Mouse (Mus musculus) limb, embryonic 12.5 days (tissue): ENCODE results near the gene Olfr583. TPM values are rescaled to one million over a fixed set of nuclear protein-coding genes. Genes with fewer than 3 reads are reported as not detected.

Source experiments
- ATAC-seq: fragments of 200-750 bp; cut with Nextera tagmentation; 2 replicates; pipeline ENCODE4 v1.8.0; 2017; ENCODE audit warnings: low read depth, moderate TSS enrichment; ENCODE audit not compliant: insufficient number of reproducible peaks, insufficient read depth, low FRiP score, low TSS enrichment
- H3K27ac ChIP-seq: fragments of 300-500 bp; sonication (generic); 2 replicates; pipeline ENCODE4 v1.5.1; 2016; ENCODE audit warnings: mild to moderate bottlenecking, moderate library complexity
- H3K27me3 ChIP-seq: fragments of 300-500 bp; sonication (generic); 2 replicates; pipeline ENCODE4 v1.6.1; 2016; ENCODE audit warnings: mild to moderate bottlenecking, moderate library complexity
- H3K36me3 ChIP-seq: fragments of 300-500 bp; sonication (generic); 2 replicates; pipeline ENCODE4 v1.6.1; 2016; ENCODE audit warnings: mild to moderate bottlenecking, moderate library complexity
- H3K4me1 ChIP-seq: fragments of 300-500 bp; sonication (generic); replicated peaks from 2 replicates; pipeline ENCODE4 v1.6.1; 2016
- H3K4me2 ChIP-seq: fragments of 300-500 bp; sonication (generic); 2 replicates; pipeline ENCODE4 v1.6.1; 2016; ENCODE audit warnings: mild to moderate bottlenecking, moderate library complexity
- H3K4me3 ChIP-seq: fragments of 300-500 bp; sonication (generic); replicated peaks from 2 replicates; pipeline ENCODE4 v1.5.1; 2016; ENCODE audit warnings: mild to moderate bottlenecking
- H3K9ac ChIP-seq: fragments of 300-500 bp; sonication (generic); replicated peaks from 2 replicates; pipeline ENCODE4 v1.6.1; 2016; ENCODE audit warnings: mild to moderate bottlenecking, moderate library complexity
- H3K9me3 ChIP-seq: fragments of 300-500 bp; sonication (generic); 2 replicates; pipeline ENCODE4 v1.6.1; 2016; ENCODE audit warnings: mild to moderate bottlenecking, moderate library complexity
- WGBS: fragments of 180-500 bp; shearing (Covaris S2); methylation state at CpG from one replicate; pipeline ENCODE4 v1.1.7; 2016; 5-methylcytosine and 5-hydroxymethylcytosine counted together
- polyA plus RNA-seq: library from polyadenylated mRNA; unstranded; fragments of >200 nt; fragmentation: Nextera tagmentation; extraction: Ambion mirVana; gene quantifications from 2 replicates; pipeline ENCODE4 v1.2.1, GENCODE M21; 2016

Gene Olfr583
- not detected in 2 replicates for polyA plus RNA-seq

DNA sequence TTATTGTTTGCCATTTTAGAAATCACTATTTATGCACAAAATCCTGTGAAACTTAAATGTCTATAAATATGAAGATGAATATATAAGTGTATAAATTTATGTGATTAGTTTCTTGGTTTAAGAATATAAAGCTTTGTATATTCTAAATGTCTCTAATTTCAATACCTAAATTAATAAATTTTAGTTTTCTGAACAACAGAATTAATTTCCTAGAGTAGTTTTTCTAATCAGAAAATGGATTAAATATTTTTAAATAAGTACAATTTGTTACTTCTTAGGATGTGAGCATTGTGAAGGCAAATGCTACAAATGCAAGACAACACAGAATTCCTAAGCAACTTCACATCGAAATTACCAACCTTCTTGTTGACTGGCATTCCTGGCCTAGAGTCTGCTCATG lies at the start of gene Olfr583:
Gene Olfr583 (plus strand): TSS at position 301 of the 400 bp plus-strand sequence.
- no peak for ATAC-seq
- no peaks in the 10 kb centered on the region for H3K27me3 ChIP-seq
- no peak within 1 kb of the TSS for H3K4me2 ChIP-seq
- H3K36me3 ChIP-seq: no peaks in the 10 kb centered on the region
- H3K4me3 ChIP-seq: no peak within 1 kb of the TSS
- no peaks in the 10 kb centered on the region for H3K9me3 ChIP-seq
- H3K9ac ChIP-seq: no peak within 1 kb of the TSS
- H3K4me1 ChIP-seq: no peaks in the 10 kb centered on the region
- 83% methylated on average over 1 of the region's 1 CpGs for WGBS
- no peak within 1 kb of the TSS for H3K27ac ChIP-seq

DNA sequence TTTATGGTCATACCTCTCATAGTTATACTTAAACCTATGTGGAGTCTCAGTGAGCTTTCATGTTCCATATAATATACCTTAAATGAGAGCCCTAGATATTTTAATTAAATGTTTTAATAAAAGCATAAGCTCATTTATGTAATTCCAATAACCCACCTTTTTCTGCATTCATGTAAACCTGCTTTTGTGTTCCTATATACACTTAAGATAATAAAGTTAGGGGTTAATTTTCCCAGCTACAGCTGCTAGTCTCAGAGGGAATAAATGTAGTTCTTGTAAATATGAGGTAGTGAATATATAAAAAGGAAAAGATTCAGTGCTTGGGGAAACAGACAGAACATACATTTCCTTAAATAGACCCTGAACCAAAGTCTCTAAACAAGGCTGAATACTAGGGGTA lies 13.4 kb upstream of the Olfr583 start, which contains the start of gene Olfr582:
Gene Olfr582 (plus strand): TSS at position 301 of the 400 bp plus-strand sequence.
- H3K4me1 ChIP-seq: no peaks in the 10 kb centered on the region
- no peak within 1 kb of the TSS for H3K4me3 ChIP-seq
- ATAC-seq: no peak
- H3K4me2 ChIP-seq: no peak within 1 kb of the TSS
- H3K27ac ChIP-seq: no peak within 1 kb of the TSS
- no peaks in the 10 kb centered on the region for H3K9me3 ChIP-seq
- H3K36me3 ChIP-seq: no peaks in the 10 kb centered on the region
- no peaks in the 10 kb centered on the region for H3K27me3 ChIP-seq
- no peak within 1 kb of the TSS for H3K9ac ChIP-seq

DNA sequence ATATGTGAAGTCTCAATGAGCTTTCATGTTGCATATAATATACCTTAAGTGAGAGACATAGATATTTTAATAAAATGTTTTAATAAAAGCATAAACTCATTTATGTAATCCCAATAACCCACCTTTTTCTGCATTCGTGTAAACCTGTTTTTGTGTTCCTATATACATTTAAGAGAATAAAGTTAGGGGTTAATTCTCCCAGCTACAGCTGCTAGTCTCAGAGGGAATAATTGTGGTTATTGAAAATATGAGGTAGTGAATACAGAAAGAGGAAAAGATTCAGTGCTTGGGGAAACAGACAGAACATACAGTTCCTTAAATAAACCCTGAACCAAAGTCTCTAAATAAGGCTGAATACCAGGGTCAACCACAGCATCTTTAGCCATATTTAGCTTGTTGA lies 30.5 kb downstream of the Olfr583 start, which contains the start of gene Olfr584:
Gene Olfr584 (plus strand): TSS at position 301 of the 400 bp plus-strand sequence.
- Histone ChIP-seq H3K27ac (no peak within 1 kb of the TSS), H3K36me3 (no peaks in the 10 kb centered on the region), H3K4me3 (no peak within 1 kb of the TSS), H3K4me2 (no peak within 1 kb of the TSS), H3K9me3 (peaks cover 18% of the 10 kb centered on the region; the same call in 1 of the 2 replicates), H3K27me3 (no peaks in the 10 kb centered on the region), H3K4me1 (no peaks in the 10 kb centered on the region), H3K9ac (no peak within 1 kb of the TSS)
- WGBS: 77% methylated on average over 1 of the region's 1 CpGs
- ATAC-seq: no peak

DNA sequence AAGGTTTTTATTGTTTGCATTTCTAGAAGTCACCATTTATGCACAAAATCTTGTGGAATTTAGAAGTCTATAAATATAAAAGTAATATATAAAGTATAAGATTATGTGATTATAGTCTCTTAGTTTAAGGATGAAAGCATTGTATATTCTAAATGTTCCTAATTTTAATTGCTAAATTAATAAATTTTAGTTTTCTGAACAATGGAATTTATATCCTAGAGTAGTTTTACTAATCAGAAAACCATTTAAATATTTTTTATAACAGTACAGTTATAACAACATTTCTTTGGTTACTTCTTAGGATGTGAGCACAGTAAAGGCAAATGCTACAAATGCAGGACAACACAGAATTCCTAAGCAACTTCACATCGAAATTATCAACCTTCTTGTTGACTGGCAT lies 46.3 kb downstream of the Olfr583 start, which contains the start of gene Olfr585:
Gene Olfr585 (plus strand): TSS at position 301 of the 400 bp plus-strand sequence.
- WGBS: 81% methylated on average over 1 of the region's 1 CpGs
- Histone ChIP-seq H3K27ac (no peak within 1 kb of the TSS), H3K36me3 (no peaks in the 10 kb centered on the region), H3K4me2 (no peak within 1 kb of the TSS), H3K27me3 (no peaks in the 10 kb centered on the region), H3K9ac (no peak within 1 kb of the TSS), H3K9me3 (no peaks in the 10 kb centered on the region), H3K4me3 (no peak within 1 kb of the TSS), H3K4me1 (no peaks in the 10 kb centered on the region)
- no peak for ATAC-seq

Other genes starting within 250 kb of the Olfr583 start
- not detected in 2 replicates for gene Olfr564, start 247.8 kb upstream of the Olfr583 start, polyA plus RNA-seq
- gene Olfr566, start 192.5 kb upstream of the Olfr583 start, polyA plus RNA-seq: not detected in 2 replicates
- not detected in 2 replicates for gene Olfr568, start 174.2 kb upstream of the Olfr583 start, polyA plus RNA-seq
- gene Olfr569, start 160.4 kb upstream of the Olfr583 start, polyA plus RNA-seq: not detected in 2 replicates
- gene Olfr570, start 156.7 kb upstream of the Olfr583 start, polyA plus RNA-seq: not detected in 2 replicates
- gene Olfr571, start 133.8 kb upstream of the Olfr583 start, polyA plus RNA-seq: not detected in 2 replicates
- not detected in 2 replicates for gene Olfr572, start 126.9 kb upstream of the Olfr583 start, polyA plus RNA-seq
- not detected in 2 replicates for gene Olfr573-ps1, start 108.7 kb upstream of the Olfr583 start, polyA plus RNA-seq
- gene Olfr574, start 102.8 kb upstream of the Olfr583 start, polyA plus RNA-seq: not detected in 2 replicates
- gene Olfr575, start 92.5 kb upstream of the Olfr583 start, polyA plus RNA-seq: not detected in 2 replicates
- not detected in 2 replicates for gene Olfr576, start 88.6 kb upstream of the Olfr583 start, polyA plus RNA-seq
- not detected in 2 replicates for gene Olfr577, start 75.4 kb upstream of the Olfr583 start, polyA plus RNA-seq
- gene Olfr578, start 62.0 kb upstream of the Olfr583 start, polyA plus RNA-seq: not detected in 2 replicates
- not detected in 2 replicates for gene Olfr582, start 13.3 kb upstream of the Olfr583 start, polyA plus RNA-seq
- not detected in 2 replicates for gene Olfr584, start 30.6 kb downstream of the Olfr583 start, polyA plus RNA-seq
- gene Olfr585, start 46.4 kb downstream of the Olfr583 start, polyA plus RNA-seq: not detected in 2 replicates
- gene Olfr586, start 74.3 kb downstream of the Olfr583 start, polyA plus RNA-seq: not detected in 2 replicates
- gene Olfr588-ps1, start 89.6 kb downstream of the Olfr583 start, polyA plus RNA-seq: not detected in 2 replicates
- not detected in 2 replicates for gene Olfr589, start 105.1 kb downstream of the Olfr583 start, polyA plus RNA-seq
- not detected in 2 replicates for gene Olfr591, start 127.0 kb downstream of the Olfr583 start, polyA plus RNA-seq
- not detected in 2 replicates for gene Olfr592, start 133.5 kb downstream of the Olfr583 start, polyA plus RNA-seq
- gene Olfr593, start 160.6 kb downstream of the Olfr583 start, polyA plus RNA-seq: not detected in 2 replicates
- gene Olfr594, start 165.7 kb downstream of the Olfr583 start, polyA plus RNA-seq: not detected in 2 replicates
- not detected in 2 replicates for gene Usp17ld, start 201.2 kb downstream of the Olfr583 start, polyA plus RNA-seq